Mouse (Mus musculus) spleen, adult 2 months (tissue): Measurements from ENCODE around the gene Eif4g3.

ENCODE experiments used
- CTCF ChIP-seq: fragments of 200-500 bp; IDR thresholded peaks from 2 replicates; pipeline ENCODE4 v1.5.1; 2011; ENCODE audit warnings: mild to moderate bottlenecking, inconsistent platforms; ENCODE audit not compliant: insufficient read depth, insufficient read length, insufficient replicate concordance; ENCODE audit errors: extremely low read depth
- POLR2A ChIP-seq: fragments of 200-500 bp; IDR thresholded peaks from 2 replicates; pipeline ENCODE4 v1.6.1; 2011; ENCODE audit warnings: low read depth, low read length, inconsistent platforms

DNA sequence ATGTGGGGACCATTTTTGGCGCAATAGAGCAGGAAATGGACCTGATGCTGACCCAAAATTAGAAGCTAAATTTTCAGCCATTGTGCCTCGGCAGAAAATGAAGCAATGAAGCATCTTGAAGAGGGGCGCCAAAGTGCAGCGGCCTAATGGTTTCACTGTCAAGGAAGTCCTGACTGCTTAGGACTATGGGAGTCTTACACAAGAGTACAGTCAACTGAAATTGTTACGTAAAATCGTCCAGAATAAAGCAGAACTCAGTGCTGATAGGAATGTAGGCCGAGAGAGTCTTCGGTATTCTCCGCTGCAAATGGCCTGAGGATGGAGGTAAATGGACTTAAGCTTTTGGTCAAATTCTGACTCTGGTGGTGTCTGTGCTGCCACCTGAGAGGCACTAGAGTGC lies 140.5 kb downstream of the Eif4g3 start:
- TF ChIP-seq CTCF (no peak), POLR2A (no peak)
